Mouse (Mus musculus) megakaryocyte, embryonic 14.5 days (primary cell): ENCODE results near the gene Areg.

Experiments used
- FLI1 ChIP-seq: IDR thresholded peaks from 2 replicates; pipeline ENCODE4 v1.6.1; 2012; ENCODE audit warnings: low read length, inconsistent platforms, mixed read lengths
- GATA1 ChIP-seq: IDR thresholded peaks from 3 replicates; pipeline ENCODE4 v1.6.1; 2012; ENCODE audit warnings: mixed read lengths, low read length, inconsistent platforms, borderline replicate concordance

- TF ChIP-seq GATA1 (no peak), FLI1 (no peak)
Measured at GRCm38 (mm10) chr5:91148054-91148453, 8.7 kb downstream of the Areg start.
